ENCODE assay signal across 26 mouse cellular contexts in genomic region chr13:45868886-45869285, GRCm38 (mm10).
DNase-seq lines count a peak whose midpoint lies in the region; ATAC-seq and TF ChIP-seq lines count a peak whose summit lies in the region.
"Had no signal": no experiment of that assay in that cellular context is flagged by ENCODE, and none has a peak within 500 bp of the region (broad histone marks: within the 10 kb centered on the region; RNA-seq: fewer than 3 reads in every experiment).

No protein-coding gene starts in this region.

- no peak for ATAC-seq in kidney, embryonic 14.5 days (ENCODE audit: low FRiP score, low TSS enrichment)
- ATAC-seq: forebrain, embryonic 13.5 days; forebrain, embryonic 16.5 days; hindbrain, postnatal 0 days had no signal

- H3K4me2 ChIP-seq in kidney, embryonic 14.5 days (replicated peaks; ENCODE audit: low read depth, low read length), result no peak overlapping the region
- H3K4me2 ChIP-seq: embryonic facial prominence, embryonic 13.5 days; forebrain, embryonic 13.5 days; heart, embryonic 13.5 days; hindbrain, embryonic 14.5 days had no signal

- H3K9ac ChIP-seq in kidney, embryonic 14.5 days (ENCODE audit: low read depth, low read length), result no peak overlapping the region
- H3K9ac ChIP-seq: embryonic facial prominence, embryonic 13.5 days; forebrain, embryonic 13.5 days; heart, embryonic 13.5 days; hindbrain, embryonic 14.5 days had no signal

- no peaks in the 10 kb centered on the region for H3K9me3 ChIP-seq in kidney, embryonic 14.5 days (ENCODE audit: control insufficient read depth, low read length)
- H3K9me3 ChIP-seq: embryonic facial prominence, embryonic 10.5 days; embryonic facial prominence, embryonic 13.5 days; forebrain, embryonic 13.5 days; heart, embryonic 13.5 days had no signal

- WGBS in kidney, adult 2 months, result 69% methylated on average over 8 of the region's 8 CpGs
- 66% methylated on average over 8 of the region's 8 CpGs for WGBS in kidney, embryonic 14.5 days

- no peak for TF ChIP-seq CTCF in kidney, adult 2 months (conservative IDR thresholded peaks at IDR 0.05; ENCODE audit: insufficient read depth, insufficient read length, low read depth, low read length)

- H3K4me3 ChIP-seq in kidney, adult 2 months (ENCODE audit: insufficient read depth, low read depth, low read length), result no peak overlapping the region
- H3K4me3 ChIP-seq in kidney, embryonic 14.5 days (ENCODE audit: low read length), result no peak overlapping the region
- H3K4me3 ChIP-seq: embryonic facial prominence, embryonic 10.5 days; embryonic facial prominence, embryonic 13.5 days; erythroblast, embryonic 14.5 days; forebrain, embryonic 13.5 days; heart, embryonic 13.5 days had no signal

- no peak for TF ChIP-seq POLR2A in kidney, adult 2 months (IDR thresholded peaks at IDR 0.05; ENCODE audit: low read depth, low read length)

- H3K36me3 ChIP-seq in kidney, adult 2 months (ENCODE audit: control insufficient read depth, insufficient read depth, low read length), result no peaks in the 10 kb centered on the region
- no peaks in the 10 kb centered on the region for H3K36me3 ChIP-seq in kidney, embryonic 14.5 days (ENCODE audit: control insufficient read depth, insufficient read depth, low read length)
- H3K36me3 ChIP-seq: embryonic facial prominence, embryonic 10.5 days; embryonic facial prominence, embryonic 13.5 days; heart, embryonic 13.5 days had no signal

- H3K4me1 ChIP-seq in kidney, adult 2 months (ENCODE audit: control insufficient read depth, insufficient read depth, low read length), result peaks cover 5% of the 10 kb centered on the region; the same call in 1 of the 2 replicates
- H3K4me1 ChIP-seq in kidney, embryonic 14.5 days (ENCODE audit: control insufficient read depth, insufficient read depth, low read length), result peaks cover 5% of the 10 kb centered on the region; the same call in 1 of the 2 replicates
- H3K4me1 ChIP-seq: forebrain, embryonic 13.5 days had no signal

- H3K27me3 ChIP-seq in kidney, adult 2 months (replicated peaks; ENCODE audit: control insufficient read depth, insufficient read depth, low read length), result no peaks in the 10 kb centered on the region
- H3K27me3 ChIP-seq in kidney, embryonic 14.5 days (ENCODE audit: control insufficient read depth, insufficient read depth, low read length), result no peaks in the 10 kb centered on the region
- H3K27me3 ChIP-seq: embryonic facial prominence, embryonic 13.5 days; forebrain, embryonic 13.5 days; heart, embryonic 13.5 days had no signal

- no peak overlapping the region for H3K27ac ChIP-seq in kidney, adult 2 months (ENCODE audit: insufficient read depth, low read depth, low read length)
- H3K27ac ChIP-seq in kidney, embryonic 14.5 days (ENCODE audit: low read depth, low read length), result no peak overlapping the region
- H3K27ac ChIP-seq: embryonic facial prominence, embryonic 10.5 days; forebrain, embryonic 13.5 days; heart, embryonic 13.5 days; hindbrain, embryonic 14.5 days; hindbrain, postnatal 0 days had no signal

- DNase-seq in kidney, adult 2 months, result peak; percentile 24
- DNase-seq in lung, postnatal 10 days, result peak; percentile 24
- DNase-seq in lung, postnatal 25 days (ENCODE audit: low spot score), result no peak
- peak; percentile 55 for DNase-seq in CD4-positive helper T cell, adult 2 months (ENCODE audit: low read depth, low spot score)
- DNase-seq in induced T-regulatory cell, adult 2 months (ENCODE audit: low read depth), result peak; percentile 77
- no peak for DNase-seq in layer of hippocampus, postnatal 14 days (ENCODE audit: low spot score in 2 of 2)
- DNase-seq: adrenal gland, adult 2 months; adrenal gland, postnatal 25 days; cerebellum, adult 11-12 months; cerebellum, adult 8-10 months; cerebellum, postnatal 10 days; cerebellum, postnatal 36 days; embryo, embryonic 11 days; gastrocnemius, postnatal 10 days; heart, adult 18-20 months; heart, postnatal 14 days; heart, postnatal 4 days had no signal

Comparison
In these comparisons a context has a peak if more than half of its experiments do, and no peak if none do; other contexts are left out.
1. DNase-seq: peak in kidney, adult 2 months (single experiment), lung, postnatal 10 days (single experiment), CD4-positive helper T cell, adult 2 months (single experiment) and induced T-regulatory cell, adult 2 months (single experiment); none in lung, postnatal 25 days (single experiment) and layer of hippocampus, postnatal 14 days (0 of 2).